Mouse (Mus musculus) forebrain, embryonic 12.5 days (tissue): ENCODE measurements at regions not wholly inside any gene's neighbourhood (a gene's known extent, or its start where the extent isn't known, plus 50 kb on each side); places are given as distances from the start of the nearest gene placed in this dataset.
A peak's percentile ranks its signal among the peaks of the same experiment; 100 is the strongest.

Experiments
- ATAC-seq: fragments of 200-750 bp; cut with Nextera tagmentation; 2 replicates; pipeline ENCODE4 v1.8.0; 2017; ENCODE audit warnings: moderate TSS enrichment; ENCODE audit not compliant: low FRiP score
- H3K27ac ChIP-seq: fragments of 300-500 bp; sonication (generic); 2 replicates; pipeline ENCODE4 v1.5.1; 2016; ENCODE audit warnings: mild to moderate bottlenecking
- H3K27me3 ChIP-seq: fragments of 300-500 bp; sonication (generic); 2 replicates; pipeline ENCODE4 v1.6.1; 2016; ENCODE audit warnings: mild to moderate bottlenecking
- H3K36me3 ChIP-seq: fragments of 300-500 bp; sonication (generic); replicated peaks from 2 replicates; pipeline ENCODE4 v1.6.1; 2016; ENCODE audit warnings: mild to moderate bottlenecking
- H3K4me1 ChIP-seq: fragments of 300-500 bp; sonication (generic); 2 replicates; pipeline ENCODE4 v1.6.1; 2016
- H3K4me2 ChIP-seq: fragments of 300-500 bp; sonication (generic); 2 replicates; pipeline ENCODE4 v1.6.1; 2016; ENCODE audit warnings: mild to moderate bottlenecking, moderate library complexity
- H3K4me3 ChIP-seq: fragments of 300-500 bp; sonication (generic); replicated peaks from 2 replicates; pipeline ENCODE4 v1.5.1; 2016; ENCODE audit warnings: mild to moderate bottlenecking
- H3K9ac ChIP-seq: fragments of 300-500 bp; sonication (generic); 2 replicates; pipeline ENCODE4 v1.6.1; 2016; ENCODE audit warnings: mild to moderate bottlenecking
- H3K9me3 ChIP-seq: fragments of 300-500 bp; sonication (generic); 2 replicates; pipeline ENCODE4 v1.6.1; 2016
- WGBS: fragments of 180-500 bp; shearing (Covaris S2); methylation state at CpG from one replicate; pipeline ENCODE4 v1.1.7; 2016; 5-methylcytosine and 5-hydroxymethylcytosine counted together

DNA sequence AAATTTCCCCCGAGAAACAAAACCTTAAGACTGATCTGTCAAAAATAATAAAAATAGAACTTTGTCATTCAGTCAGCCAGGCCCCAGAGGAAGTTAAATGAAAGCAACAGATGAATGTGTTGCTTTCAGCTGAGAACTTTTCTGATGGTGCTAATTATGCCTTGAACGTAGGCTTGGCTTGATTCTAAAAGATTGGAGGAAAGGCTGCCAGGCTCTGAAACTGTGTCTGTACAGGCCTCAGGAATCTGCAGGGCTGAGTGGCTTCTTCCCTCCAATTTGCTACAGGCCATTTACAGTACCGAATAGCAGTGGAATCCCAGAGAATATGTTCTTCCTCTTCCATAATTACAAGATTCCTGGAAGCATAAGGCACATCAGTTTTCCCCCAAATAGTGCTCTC, 1103.2 kb upstream of the Crim1 start:
- H3K27me3 ChIP-seq, result no peaks in the 10 kb centered on the region
- H3K9me3 ChIP-seq, result no peaks in the 10 kb centered on the region
- 48% methylated on average over 3 of the region's 3 CpGs for WGBS
- no peak overlapping the region for H3K9ac ChIP-seq
- no peaks in the 10 kb centered on the region for H3K4me1 ChIP-seq
- no peak overlapping the region for H3K4me3 ChIP-seq
- no peak for ATAC-seq
- H3K27ac ChIP-seq, result no peak overlapping the region
- no peaks in the 10 kb centered on the region for H3K36me3 ChIP-seq
- no peak overlapping the region for H3K4me2 ChIP-seq

DNA sequence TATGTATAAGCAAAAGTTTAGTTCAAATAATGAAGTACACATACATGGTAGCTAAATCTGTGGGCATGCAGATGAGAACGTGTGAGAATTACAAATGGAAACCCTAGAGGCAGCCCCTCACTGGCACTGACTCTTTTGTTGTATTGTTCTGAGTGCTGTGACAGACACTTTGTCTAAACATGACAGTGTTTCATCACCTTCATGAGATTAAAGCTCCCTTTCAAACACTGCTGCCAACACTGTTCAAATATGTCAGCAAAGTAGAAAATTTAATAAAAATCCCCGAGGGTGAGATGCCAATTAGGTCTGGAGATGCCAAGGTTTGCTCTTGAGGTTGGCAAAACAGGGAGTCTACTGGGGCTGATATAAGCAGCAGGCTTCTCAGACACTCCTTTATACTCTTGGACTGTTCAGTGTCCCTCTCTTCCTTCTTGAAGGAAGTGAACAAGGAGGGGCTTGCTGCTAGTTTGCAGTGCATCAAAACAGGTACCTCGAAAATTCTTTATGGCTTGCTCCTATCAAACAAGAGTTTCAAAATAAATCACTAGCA, 1100.9 kb upstream of the Crim1 start:
- H3K4me3 ChIP-seq, result no peak overlapping the region
- no peak overlapping the region for H3K27ac ChIP-seq
- no peak overlapping the region for H3K9ac ChIP-seq
- H3K36me3 ChIP-seq, result no peaks in the 10 kb centered on the region
- no peaks in the 10 kb centered on the region for H3K27me3 ChIP-seq
- H3K4me2 ChIP-seq, result no peak overlapping the region
- H3K9me3 ChIP-seq, result no peaks in the 10 kb centered on the region
- ATAC-seq, result 0 out of 2 replicates have a peak, but pooled peaks have one; percentile 20
- 38% methylated on average over 3 of the region's 3 CpGs for WGBS
- H3K4me1 ChIP-seq, result no peaks in the 10 kb centered on the region

DNA sequence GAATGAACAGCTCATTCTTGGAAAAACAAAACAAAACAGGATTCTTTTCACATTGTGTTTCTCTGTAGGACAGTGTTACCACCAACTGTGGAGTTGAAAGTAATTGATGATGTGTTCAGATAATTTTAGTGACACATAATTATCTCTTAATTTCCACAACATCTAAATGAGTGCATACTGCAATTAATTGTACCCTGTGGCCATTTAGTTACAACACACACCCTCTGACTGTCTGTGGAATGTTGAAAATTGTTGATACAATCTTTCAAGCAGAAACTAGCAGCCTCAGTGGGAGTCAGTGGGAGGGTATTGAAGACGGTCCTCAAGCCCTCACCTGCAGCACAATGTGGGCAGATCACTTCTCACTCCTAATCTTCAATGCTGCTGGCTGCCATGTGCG, 1084.1 kb upstream of the Crim1 start:
- Histone ChIP-seq H3K4me3 (no peak overlapping the region), H3K36me3 (no peaks in the 10 kb centered on the region), H3K4me1 (no peaks in the 10 kb centered on the region), H3K27ac (no peak overlapping the region), H3K9ac (no peak overlapping the region), H3K4me2 (no peak overlapping the region), H3K9me3 (no peaks in the 10 kb centered on the region), H3K27me3 (no peaks in the 10 kb centered on the region)
- whole genome bisulfite sequencing, result 47% methylated on average over 2 of the region's 2 CpGs
- no peak for ATAC-seq

DNA sequence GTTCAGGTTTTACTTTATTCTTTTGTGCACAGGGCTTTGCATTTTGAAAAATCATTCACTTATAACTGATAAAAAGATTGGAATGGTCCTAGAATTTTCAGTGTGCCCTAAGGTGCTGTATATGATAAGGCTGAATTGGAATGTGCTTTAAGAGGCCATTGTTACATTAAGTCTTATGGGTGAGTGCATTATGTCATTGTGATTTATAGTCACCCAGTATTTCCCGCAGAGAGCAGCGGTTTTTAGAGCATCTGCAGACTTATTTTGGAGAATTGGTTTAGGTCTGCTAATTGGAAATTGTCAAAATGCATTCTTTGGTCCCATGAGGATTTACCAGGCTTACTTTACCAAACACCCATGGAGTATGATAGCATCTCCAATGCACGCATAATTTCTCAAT, 1083.1 kb upstream of the Crim1 start:
- no peaks in the 10 kb centered on the region for H3K27me3 ChIP-seq
- no peak overlapping the region for H3K4me2 ChIP-seq
- no peak for ATAC-seq
- no peak overlapping the region for H3K4me3 ChIP-seq
- no peaks in the 10 kb centered on the region for H3K36me3 ChIP-seq
- H3K4me1 ChIP-seq, result no peaks in the 10 kb centered on the region
- no peak overlapping the region for H3K9ac ChIP-seq
- WGBS, result 87% methylated on average over 3 of the region's 3 CpGs
- no peak overlapping the region for H3K27ac ChIP-seq
- no peaks in the 10 kb centered on the region for H3K9me3 ChIP-seq

DNA sequence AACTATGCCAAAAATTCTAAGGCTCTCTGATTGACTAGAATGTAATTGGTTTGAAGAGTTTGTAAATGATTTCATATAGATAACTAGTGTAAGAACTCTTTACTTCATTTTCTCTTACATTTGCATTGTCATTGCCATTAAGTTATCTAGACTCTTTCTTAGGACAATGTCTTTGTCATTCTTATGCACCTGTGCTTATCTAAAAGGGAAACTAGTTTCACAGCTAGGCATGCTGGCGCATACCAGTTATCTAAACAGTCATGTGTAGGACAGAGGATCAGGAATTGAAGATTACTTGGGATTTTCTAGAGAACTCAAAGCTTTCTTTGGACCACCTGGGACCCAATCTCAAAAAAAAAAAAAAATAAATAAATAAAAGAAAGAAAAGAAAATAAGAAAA, 1081.6 kb upstream of the Crim1 start:
- Histone ChIP-seq H3K4me2 (no peak overlapping the region), H3K27ac (no peak overlapping the region), H3K9me3 (no peaks in the 10 kb centered on the region), H3K36me3 (no peaks in the 10 kb centered on the region), H3K4me3 (no peak overlapping the region), H3K27me3 (no peaks in the 10 kb centered on the region), H3K4me1 (no peaks in the 10 kb centered on the region), H3K9ac (no peak overlapping the region)
- WGBS, result 98% methylated on average over 1 of the region's 1 CpGs
- ATAC-seq, result no peak

DNA sequence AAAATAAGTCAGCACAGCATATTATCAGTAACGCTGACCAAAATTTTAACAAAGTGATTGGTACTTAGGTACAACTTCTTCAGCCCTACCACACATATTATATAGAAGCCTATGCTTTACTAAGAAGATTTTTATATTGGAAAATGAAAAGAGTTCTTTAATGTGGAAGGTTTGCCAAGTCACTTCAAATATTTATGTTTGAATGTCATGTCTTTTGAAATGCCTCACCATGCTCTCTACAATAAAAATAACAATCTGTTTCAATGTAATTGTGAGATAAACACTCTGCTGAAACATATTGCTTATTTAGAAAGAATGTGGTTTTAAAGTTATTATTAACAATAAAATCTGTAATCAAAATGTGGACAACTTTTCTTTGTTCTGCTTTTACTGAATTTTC, 1073.0 kb upstream of the Crim1 start:
- Histone ChIP-seq H3K4me1 (no peaks in the 10 kb centered on the region), H3K4me3 (no peak overlapping the region), H3K27me3 (no peaks in the 10 kb centered on the region), H3K9ac (no peak overlapping the region), H3K27ac (no peak overlapping the region), H3K9me3 (no peaks in the 10 kb centered on the region), H3K4me2 (no peak overlapping the region), H3K36me3 (no peaks in the 10 kb centered on the region)
- 97% methylated on average over 1 of the region's 1 CpGs for WGBS
- no peak for ATAC-seq
